Mouse (Mus musculus) right cerebral cortex, postnatal 36 days (tissue): Measurements from ENCODE around the gene Ascc2.
"Not testable (repeated sequence)": the region's sequence is repeated elsewhere in the genome, so short reads cannot be mapped to it uniquely, and the experiment has no call there.

ENCODE experiments used
- DNase-seq, 2 experiments: peaks; one replicate each; pipeline ENCODE4 v3.0.0; 2022; ENCODE audit warnings: low spot score in 2 of 2, mixed read lengths in 1 of 2

The Ascc2 gene

GRCm38 (mm10) chr11:4633420-4633819 lies 4.1 kb upstream of the Ascc2 start:
- DNase-seq: no peak

DNA sequence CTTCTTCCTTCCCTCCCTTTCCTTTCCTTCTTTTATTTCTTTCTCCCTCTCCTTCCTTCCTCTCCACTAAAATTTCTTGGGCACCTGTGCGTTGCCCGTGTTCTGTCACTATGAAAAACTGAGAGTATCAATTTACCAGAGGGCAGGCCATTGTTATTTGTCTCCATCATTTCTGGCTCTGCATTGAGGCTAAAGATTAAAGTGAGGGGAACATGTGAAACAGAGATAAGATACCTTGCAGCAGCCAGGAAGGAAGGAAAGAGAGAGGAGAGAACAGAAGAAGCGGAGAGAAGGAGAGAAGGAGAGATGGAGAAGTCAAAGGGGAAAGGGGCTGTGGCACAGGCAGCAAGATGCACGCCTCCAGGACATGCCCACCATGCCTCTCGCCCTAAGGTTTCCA lies 3.2 kb upstream of the Ascc2 start:
- no peak for DNase-seq

DNA sequence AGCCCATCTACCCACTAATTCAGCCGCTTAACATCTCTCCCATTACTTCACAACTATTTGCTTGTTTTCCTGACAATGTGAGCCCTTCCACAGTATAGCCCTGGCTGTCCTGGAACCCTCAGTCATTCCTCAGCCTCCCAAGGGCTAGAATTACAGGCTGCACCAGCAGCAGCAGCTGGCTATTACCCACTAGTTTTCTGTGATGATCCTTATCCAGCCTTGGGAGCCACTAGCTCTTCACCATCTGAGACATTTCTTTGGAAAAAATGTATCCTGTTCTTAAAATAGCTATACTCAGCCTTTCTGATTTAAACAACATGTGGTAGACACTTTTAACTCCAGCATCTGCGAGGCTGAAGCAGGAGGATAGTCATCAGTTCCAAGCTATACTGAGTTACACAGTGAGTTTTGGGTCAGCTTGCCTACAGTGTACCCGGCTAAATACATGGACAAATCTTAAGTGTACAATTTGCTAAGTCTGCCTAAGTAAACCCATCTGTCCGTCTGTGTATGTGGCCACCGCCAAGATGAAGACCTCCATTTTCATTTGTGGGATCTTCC lies 685 bp upstream of the Ascc2 start:
- DNase-seq: no peak

DNA sequence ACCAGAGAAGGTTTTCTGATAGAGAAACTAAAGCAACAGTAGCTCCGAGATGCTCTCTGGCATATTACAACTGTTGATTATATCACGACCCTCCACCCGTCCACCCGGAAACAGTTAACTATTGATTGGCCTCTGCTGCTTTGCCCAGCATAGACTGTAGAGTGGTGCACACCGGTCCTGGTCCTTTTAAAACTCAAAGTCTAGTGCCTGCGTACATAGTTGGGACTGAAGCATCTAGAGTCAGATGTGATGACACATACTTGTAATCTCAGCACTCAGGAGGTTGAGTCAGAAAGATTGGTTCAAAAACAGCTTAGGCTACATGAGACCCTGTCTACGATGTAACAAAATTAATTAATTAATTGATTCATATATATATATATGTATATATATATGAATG lies 714 bp downstream of the Ascc2 start:
- DNase-seq: no peak

GRCm38 (mm10) chr11:4641185-4641584 lies 3.6 kb downstream of the Ascc2 start:
- DNase-seq: no peak

DNA sequence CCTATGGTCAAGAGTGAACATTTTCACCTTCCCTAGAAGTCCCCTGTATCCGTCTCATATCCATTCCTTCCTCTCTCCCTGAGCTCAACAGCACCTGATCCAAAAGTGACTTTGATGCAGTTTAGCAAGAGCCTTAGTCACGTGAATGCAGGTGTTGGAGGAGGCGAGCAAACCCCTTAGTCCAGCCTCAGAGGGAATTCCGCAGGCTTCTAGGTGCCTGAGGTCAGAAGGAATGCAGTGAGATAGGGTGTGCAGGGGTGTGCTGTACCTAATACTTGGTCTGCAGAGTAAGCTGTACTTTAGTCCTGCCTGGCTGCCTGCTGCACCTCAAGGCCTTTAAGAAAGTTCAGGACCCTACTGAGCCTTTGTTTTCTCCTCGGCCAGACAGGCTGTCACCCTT lies 6.2 kb downstream of the Ascc2 start:
- DNase-seq: no peak

GRCm38 (mm10) chr11:4645180-4645579 lies 7.6 kb downstream of the Ascc2 start:
- DNase-seq: not testable (repeated sequence)

- DNase-seq: no peak
Measured at GRCm38 (mm10) chr11:4646409-4646808, 8.9 kb downstream of the Ascc2 start.

- no peak for DNase-seq
Measured at GRCm38 (mm10) chr11:4659818-4660217, 22.3 kb downstream of the Ascc2 start.

DNA sequence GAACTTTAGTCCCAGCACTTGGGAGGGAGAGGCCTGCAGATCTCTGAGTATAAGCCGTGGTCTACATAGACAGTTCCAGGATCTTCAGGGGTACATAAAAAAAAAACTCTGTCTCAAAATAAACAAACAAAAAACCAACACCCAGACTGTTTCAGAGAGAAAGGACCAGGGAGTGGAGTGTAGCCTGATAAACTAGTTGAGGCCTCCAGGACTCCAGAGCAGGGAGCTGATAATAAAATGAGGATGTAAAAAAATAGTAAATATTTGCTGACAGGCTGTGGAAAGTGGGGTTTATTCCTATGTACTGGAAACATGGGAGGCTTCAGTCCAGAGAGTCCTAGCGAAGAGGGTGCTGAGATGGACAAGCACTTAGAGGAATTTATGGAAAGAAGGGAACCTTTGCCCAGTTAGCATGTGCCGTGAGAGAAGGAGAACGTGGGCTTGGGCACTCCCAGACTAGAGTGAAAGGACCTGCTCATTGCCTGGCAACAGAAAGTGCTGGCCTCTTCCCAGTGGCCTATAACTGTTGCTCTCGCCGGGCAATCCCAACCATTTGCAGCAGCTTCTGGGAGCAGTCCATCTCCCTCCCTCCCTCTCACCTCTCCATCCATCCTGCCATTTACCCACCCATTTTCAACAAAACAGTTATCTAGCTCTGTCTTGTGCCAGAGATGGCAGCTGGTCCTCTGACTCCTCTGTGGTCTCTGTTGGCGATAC lies 22.9 kb downstream of the Ascc2 start:
- DNase-seq: no peak

DNA sequence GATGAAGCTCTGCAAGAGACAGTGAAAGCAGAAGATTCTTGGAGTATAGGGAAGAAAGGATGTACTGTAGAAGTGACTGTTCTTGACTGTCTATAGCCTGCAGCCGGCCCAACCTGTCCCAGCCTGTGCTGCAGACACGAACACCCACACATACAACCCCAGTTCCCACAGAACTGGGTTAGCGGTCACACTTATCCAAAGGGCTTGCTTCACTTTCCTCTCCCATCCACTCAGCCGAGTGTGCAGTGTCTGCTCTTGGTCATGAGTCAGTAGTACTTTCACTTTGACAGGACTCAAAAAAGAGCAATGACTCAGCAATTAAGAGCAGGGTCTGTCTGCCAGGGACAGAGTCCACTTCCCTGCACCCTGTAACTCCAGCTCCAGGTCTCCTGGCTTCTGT lies 23.8 kb downstream of the Ascc2 start:
- DNase-seq: peak in 1 of 2 experiments; percentile 18

DNA sequence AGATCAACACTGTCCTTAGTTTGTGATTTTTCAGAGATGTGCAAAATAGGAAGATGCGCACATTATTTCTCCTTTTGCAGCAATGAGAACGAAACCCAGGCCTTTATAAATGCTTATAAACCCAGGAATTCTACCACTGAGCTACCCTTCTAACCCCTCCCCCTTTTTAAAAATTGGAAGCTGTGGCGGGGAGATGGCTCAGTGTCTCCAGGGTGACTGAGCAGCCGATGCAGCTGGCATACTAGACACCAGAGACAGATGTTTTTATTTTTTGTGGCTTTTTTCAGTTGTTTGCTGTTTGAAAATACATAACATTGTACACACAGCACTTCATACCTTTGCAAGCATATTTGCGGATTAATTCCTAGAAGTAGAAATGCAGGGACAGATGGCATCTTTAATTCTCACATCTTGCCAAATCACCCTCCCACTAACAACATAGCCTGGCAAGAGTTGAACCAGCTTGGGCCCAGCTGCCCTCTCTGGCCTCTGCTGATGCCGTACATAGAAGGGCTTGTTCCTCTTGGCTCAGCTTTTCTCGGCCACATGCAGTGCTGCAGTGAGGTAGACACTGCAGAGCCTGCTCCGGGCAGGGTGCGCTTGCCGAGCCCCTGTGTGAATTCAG lies 24.4 kb downstream of the Ascc2 start:
- DNase-seq: no peak

DNA sequence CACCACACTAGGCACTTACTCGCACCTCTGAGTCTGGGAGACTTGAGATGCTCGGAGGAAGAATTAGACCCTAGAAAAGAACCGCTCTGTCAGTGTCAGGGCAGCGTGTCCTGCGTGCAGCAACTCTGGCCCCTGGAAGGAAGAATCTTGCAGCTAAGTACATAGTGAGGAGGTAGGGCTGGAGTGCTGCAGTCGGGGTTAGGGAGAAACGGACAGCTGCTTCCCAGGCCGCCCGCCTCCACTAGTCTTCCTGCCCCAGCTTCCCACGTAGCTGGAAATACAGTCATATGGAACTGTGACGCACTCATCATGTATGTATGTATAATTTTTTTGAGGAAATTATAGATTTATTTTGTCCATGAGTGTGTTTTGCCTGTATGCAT lies 24.9 kb downstream of the Ascc2 start:
- DNase-seq: no peak

- DNase-seq: no peak
Measured at GRCm38 (mm10) chr11:4671736-4672135, 34.2 kb downstream of the Ascc2 start.

- DNase-seq: no peak
Measured at GRCm38 (mm10) chr11:4674593-4674992, 37.0 kb downstream of the Ascc2 start.

- DNase-seq: no peak
Measured at GRCm38 (mm10) chr11:4675126-4675562, 37.6 kb downstream of the Ascc2 start.

- no peak for DNase-seq
Measured at GRCm38 (mm10) chr11:4675693-4676092, 38.1 kb downstream of the Ascc2 start.

GRCm38 (mm10) chr11:4677250-4677872 lies 39.8 kb downstream of the Ascc2 start:
- DNase-seq: no peak

DNA sequence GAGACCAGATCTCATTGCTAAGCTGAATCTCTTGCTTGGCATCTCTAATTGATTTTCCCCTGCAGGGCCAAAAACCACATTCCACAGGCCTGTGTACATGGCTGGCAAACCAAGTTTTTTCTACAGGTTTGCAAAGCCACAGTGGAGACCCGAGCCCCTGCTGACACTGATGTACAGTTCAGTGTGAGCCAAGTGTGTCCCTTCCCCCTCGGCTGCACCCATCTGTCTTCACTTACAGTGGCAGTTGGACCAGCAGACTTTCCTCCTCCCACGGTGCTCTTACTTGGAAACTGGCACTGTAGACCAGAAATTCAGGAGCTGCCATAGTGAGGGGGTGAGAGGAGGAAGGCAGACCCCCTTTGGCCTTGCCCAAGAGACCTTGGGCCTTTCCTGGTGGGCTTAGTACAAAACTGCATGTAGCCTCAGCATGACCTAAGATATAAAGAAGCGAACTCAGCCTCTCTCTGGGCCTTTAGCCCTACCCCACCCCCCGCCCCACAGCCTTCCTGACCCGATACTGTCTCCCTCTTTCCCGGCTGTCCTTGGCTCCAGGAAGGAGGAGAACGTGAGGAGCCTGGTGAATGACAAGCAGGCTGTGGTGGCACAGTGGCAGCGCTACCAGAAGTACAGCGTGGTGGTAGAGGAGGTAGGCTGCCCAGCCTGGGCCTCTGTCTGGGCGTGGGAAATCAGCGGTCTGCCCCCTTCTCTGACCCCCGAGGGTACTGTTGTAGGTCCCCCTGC lies 41.3 kb downstream of the Ascc2 start:
- DNase-seq: peak; percentile 65 to 80

- peak; percentile 44 for DNase-seq
Measured at GRCm38 (mm10) chr11:4679441-4679832, 41.9 kb downstream of the Ascc2 start.

- no peak for DNase-seq
Measured at GRCm38 (mm10) chr11:4680126-4680525, 42.6 kb downstream of the Ascc2 start.

GRCm38 (mm10) chr11:4683516-4683915 lies 46.0 kb downstream of the Ascc2 start:
- DNase-seq: no peak
